Mouse (Mus musculus): ENCODE measurements around the gene Npcd. TPM values are rescaled to one million over a fixed set of nuclear protein-coding genes. Genes with fewer than 3 reads are reported as not detected.
A peak's percentile ranks its signal among the peaks of the same experiment; 100 is the strongest.

Gene Npcd
- polyA plus RNA-seq, 1 experiment from 2014 or later: 0.64 TPM

DNA sequence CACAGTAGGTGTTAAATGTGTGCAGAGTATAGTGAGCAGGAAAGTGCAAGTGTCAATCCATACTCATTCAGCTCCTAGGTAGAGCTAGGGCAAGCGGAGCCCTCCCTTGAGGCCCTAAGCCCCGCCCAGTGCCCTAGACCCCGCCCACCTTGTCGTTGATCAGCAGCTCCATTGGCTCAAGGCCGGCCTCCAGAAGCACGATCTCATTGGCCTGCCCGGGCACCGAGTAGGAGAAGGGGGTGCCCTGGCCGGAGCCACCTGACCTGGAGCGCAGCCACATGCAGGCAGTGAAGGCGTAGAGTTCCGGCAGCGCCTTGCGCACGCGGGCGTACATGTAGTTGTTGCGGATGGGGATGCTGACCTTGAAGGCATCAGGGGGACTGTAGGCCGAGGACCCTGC is 41.6 kb downstream of the Npcd start:
- no peaks in the 10 kb centered on the region for H3K36me3 ChIP-seq (ENCODE audit: control insufficient read depth, insufficient read depth, low read length)
- no peak overlapping the region for H3K4me3 ChIP-seq (ENCODE audit: low read depth, low read length)
- H3K9me3 ChIP-seq (replicated peaks; ENCODE audit: control insufficient read depth, low read length): no peaks in the 10 kb centered on the region
- WGBS (ENCODE audit: insufficient replicate concordance): 15% methylated on average over 19 of the region's 19 CpGs
- no peak overlapping the region for H3K4me2 ChIP-seq
- peaks cover 33% of the 10 kb centered on the region for H3K27me3 ChIP-seq (ENCODE audit: control insufficient read depth, insufficient read depth, low read length)
- no peak overlapping the region for H3K27ac ChIP-seq (ENCODE audit: low read depth, low read length)
- ATAC-seq (replicated peaks; ENCODE audit: insufficient number of reproducible peaks, low FRiP score, low TSS enrichment): no peak
- no peak overlapping the region for H3K9ac ChIP-seq (ENCODE audit: low read depth, low read length)
- no peaks in the 10 kb centered on the region for H3K4me1 ChIP-seq (ENCODE audit: control insufficient read depth, insufficient read depth, low read length)

DNA sequence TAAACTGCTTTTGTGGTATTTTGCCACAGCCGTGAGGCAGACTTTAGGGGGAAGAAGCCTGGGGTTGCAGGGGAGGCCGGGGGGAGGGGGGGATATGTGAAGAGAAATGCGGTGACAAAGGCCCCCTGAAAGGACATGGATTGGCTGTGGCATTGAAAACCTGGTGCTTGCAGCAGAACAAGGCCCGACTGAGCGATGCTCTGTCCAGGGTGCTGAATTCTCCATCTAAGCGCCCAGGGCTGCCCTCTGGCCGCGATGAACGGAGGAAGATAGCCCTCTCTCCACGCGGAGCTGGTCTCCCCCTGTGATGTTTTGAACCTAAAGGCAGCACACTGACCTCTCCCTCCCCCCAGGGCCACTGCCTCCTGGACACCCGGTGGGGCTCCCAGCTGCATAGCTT is 42.5 kb downstream of the Npcd start:
- H3K9ac ChIP-seq (ENCODE audit: low read depth, low read length): no peak overlapping the region

GRCm38 (mm10) chr15:79790905-79791304 is 43.1 kb downstream of the Npcd start:
- no peak overlapping the region for H3K4me2 ChIP-seq
- peaks cover 39% of the 10 kb centered on the region for H3K27me3 ChIP-seq (ENCODE audit: control insufficient read depth, insufficient read depth, low read length)
- no peaks in the 10 kb centered on the region for H3K36me3 ChIP-seq (ENCODE audit: control insufficient read depth, insufficient read depth, low read length)
- H3K4me1 ChIP-seq (ENCODE audit: control insufficient read depth, insufficient read depth, low read length): no peaks in the 10 kb centered on the region
- H3K27ac ChIP-seq (ENCODE audit: low read depth, low read length): no peak overlapping the region
- 79% methylated on average over 6 of the region's 6 CpGs for WGBS (ENCODE audit: insufficient replicate concordance)
- H3K4me3 ChIP-seq (ENCODE audit: low read depth, low read length): no peak overlapping the region
- H3K9me3 ChIP-seq (replicated peaks; ENCODE audit: control insufficient read depth, low read length): no peaks in the 10 kb centered on the region
- ATAC-seq (replicated peaks; ENCODE audit: insufficient number of reproducible peaks, low FRiP score, low TSS enrichment): no peak
- H3K9ac ChIP-seq (ENCODE audit: low read depth, low read length): no peak overlapping the region

More for the DNA sequence above, 42.5 kb downstream of the Npcd start:
- Histone ChIP-seq H3K27me3 (ENCODE audit: control insufficient read depth, insufficient read depth, low read length) (peaks cover 34% of the 10 kb centered on the region), H3K4me2 (no peak overlapping the region), H3K9me3 (replicated peaks; ENCODE audit: control insufficient read depth, low read length) (no peaks in the 10 kb centered on the region), H3K4me1 (ENCODE audit: control insufficient read depth, insufficient read depth, low read length) (no peaks in the 10 kb centered on the region), H3K36me3 (ENCODE audit: control insufficient read depth, insufficient read depth, low read length) (no peaks in the 10 kb centered on the region), H3K27ac (ENCODE audit: low read depth, low read length) (no peak overlapping the region), H3K4me3 (ENCODE audit: low read depth, low read length) (no peak overlapping the region)
- WGBS (ENCODE audit: insufficient replicate concordance): 1% methylated on average over 12 of the region's 12 CpGs
- no peak for ATAC-seq (replicated peaks; ENCODE audit: insufficient number of reproducible peaks, low FRiP score, low TSS enrichment)

GRCm38 (mm10) chr15:79790111-79790510 is 43.9 kb downstream of the Npcd start:
- H3K27ac ChIP-seq (ENCODE audit: low read depth, low read length): no peak overlapping the region
- H3K4me2 ChIP-seq: no peak overlapping the region
- H3K27me3 ChIP-seq (ENCODE audit: control insufficient read depth, insufficient read depth, low read length): peaks cover 34% of the 10 kb centered on the region
- H3K36me3 ChIP-seq (ENCODE audit: control insufficient read depth, insufficient read depth, low read length): no peaks in the 10 kb centered on the region
- no peaks in the 10 kb centered on the region for H3K4me1 ChIP-seq (ENCODE audit: control insufficient read depth, insufficient read depth, low read length)
- H3K9ac ChIP-seq (ENCODE audit: low read depth, low read length): no peak overlapping the region
- no peak overlapping the region for H3K4me3 ChIP-seq (ENCODE audit: low read depth, low read length)
- no peak for ATAC-seq (replicated peaks; ENCODE audit: insufficient number of reproducible peaks, low FRiP score, low TSS enrichment)
- WGBS (ENCODE audit: insufficient replicate concordance): 43% methylated on average over 8 of the region's 8 CpGs
- H3K9me3 ChIP-seq (replicated peaks; ENCODE audit: control insufficient read depth, low read length): no peaks in the 10 kb centered on the region

DNA sequence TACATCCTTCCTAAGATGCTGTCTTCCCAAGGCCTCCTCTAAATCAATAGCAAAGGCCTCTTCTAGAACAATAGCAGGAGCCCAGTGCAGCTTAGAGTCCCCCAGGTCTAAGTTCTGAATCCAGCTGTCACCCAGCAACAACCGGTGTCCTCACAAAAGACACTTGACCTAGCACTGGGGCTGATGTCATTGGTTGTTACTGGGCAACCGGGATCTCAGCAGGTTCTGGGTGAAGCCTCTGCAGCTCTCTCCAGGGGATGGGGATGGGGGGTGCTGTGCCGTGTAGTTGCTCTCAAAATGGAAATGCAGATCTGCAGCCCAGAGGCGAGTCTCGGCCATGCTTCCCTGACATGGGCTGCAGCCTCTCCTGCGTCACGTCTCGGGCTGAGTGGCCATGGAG is 46.2 kb downstream of the Npcd start:
- Histone ChIP-seq H3K4me3 (ENCODE audit: low read depth, low read length) (no peak overlapping the region), H3K9me3 (replicated peaks; ENCODE audit: control insufficient read depth, low read length) (no peaks in the 10 kb centered on the region), H3K36me3 (ENCODE audit: control insufficient read depth, insufficient read depth, low read length) (no peaks in the 10 kb centered on the region), H3K27me3 (ENCODE audit: control insufficient read depth, insufficient read depth, low read length) (peaks cover 28% of the 10 kb centered on the region), H3K27ac (ENCODE audit: low read depth, low read length) (no peak overlapping the region), H3K4me1 (ENCODE audit: control insufficient read depth, insufficient read depth, low read length) (no peaks in the 10 kb centered on the region), H3K9ac (ENCODE audit: low read depth, low read length) (no peak overlapping the region), H3K4me2 (no peak overlapping the region)
- WGBS (ENCODE audit: insufficient replicate concordance): 62% methylated on average over 8 of the region's 8 CpGs
- ATAC-seq (replicated peaks; ENCODE audit: insufficient number of reproducible peaks, low FRiP score, low TSS enrichment): no peak

DNA sequence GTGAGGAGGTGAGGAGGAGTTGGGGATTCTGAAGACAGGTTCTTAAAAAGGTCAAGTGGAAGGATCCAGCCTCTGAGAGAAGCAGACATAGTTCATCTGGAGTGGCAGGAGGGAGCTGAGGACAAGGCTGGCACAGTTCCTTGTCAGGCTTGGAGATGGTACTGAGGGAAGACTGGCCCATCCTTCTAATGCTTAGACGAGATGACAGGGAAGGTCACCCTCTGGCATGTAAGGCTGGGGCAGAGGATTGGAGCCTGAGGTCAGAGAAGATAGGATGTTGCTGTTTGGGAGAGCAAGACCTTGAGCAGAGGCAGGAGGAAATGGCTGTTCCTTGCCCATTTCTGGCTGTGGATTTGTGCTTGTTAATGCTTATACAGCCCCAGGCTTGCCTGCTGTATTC is 49.0 kb downstream of the Npcd start:
- Histone ChIP-seq H3K27ac (ENCODE audit: low read depth, low read length) (no peak overlapping the region), H3K27me3 (ENCODE audit: control insufficient read depth, insufficient read depth, low read length) (peaks cover 19% of the 10 kb centered on the region), H3K9me3 (replicated peaks; ENCODE audit: control insufficient read depth, low read length) (no peaks in the 10 kb centered on the region), H3K9ac (ENCODE audit: low read depth, low read length) (no peak overlapping the region), H3K4me2 (no peak overlapping the region), H3K36me3 (ENCODE audit: control insufficient read depth, insufficient read depth, low read length) (no peaks in the 10 kb centered on the region), H3K4me1 (ENCODE audit: control insufficient read depth, insufficient read depth, low read length) (no peaks in the 10 kb centered on the region), H3K4me3 (ENCODE audit: low read depth, low read length) (no peak overlapping the region)
- ATAC-seq (replicated peaks; ENCODE audit: insufficient number of reproducible peaks, low FRiP score, low TSS enrichment): no peak
- 50% methylated on average over 1 of the region's 1 CpGs for WGBS (ENCODE audit: insufficient replicate concordance)

DNA sequence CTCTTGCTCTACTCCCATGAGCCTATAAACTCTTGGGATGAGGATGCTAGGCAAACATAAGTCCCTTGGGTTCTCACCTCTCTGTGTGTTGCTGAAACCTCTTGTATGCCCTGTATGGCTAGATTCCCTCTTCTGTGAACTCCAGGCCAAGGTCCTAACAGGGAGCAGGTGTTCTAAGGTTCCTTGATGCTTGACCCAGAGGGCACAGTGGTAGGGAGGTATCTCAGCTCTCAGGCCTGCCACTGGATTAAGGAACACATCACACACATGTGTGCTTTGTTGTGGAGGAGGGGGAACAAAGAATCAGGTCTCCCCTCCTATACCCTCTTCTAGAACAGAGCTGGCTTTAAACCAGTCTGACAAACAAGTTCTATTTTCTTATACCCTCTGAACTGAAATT is 56.3 kb downstream of the Npcd start, which contains the start of gene Dnal4:
Dnal4 (minus strand) TSS at position 101 of the 400 bp plus-strand sequence.
- no peaks in the 10 kb centered on the region for H3K9me3 ChIP-seq (replicated peaks; ENCODE audit: control insufficient read depth, low read length)
- H3K4me3 ChIP-seq (ENCODE audit: low read depth, low read length): no peak within 1 kb of the TSS
- no peak within 1 kb of the TSS for H3K27ac ChIP-seq (ENCODE audit: low read depth, low read length)
- H3K4me1 ChIP-seq (ENCODE audit: control insufficient read depth, insufficient read depth, low read length): peaks cover 9% of the 10 kb centered on the region; the same call in 1 of the 2 replicates
- H3K9ac ChIP-seq (ENCODE audit: low read depth, low read length): no peak within 1 kb of the TSS
- H3K36me3 ChIP-seq (ENCODE audit: control insufficient read depth, insufficient read depth, low read length): no peaks in the 10 kb centered on the region
- no peak within 1 kb of the TSS for H3K4me2 ChIP-seq
- H3K27me3 ChIP-seq (ENCODE audit: control insufficient read depth, insufficient read depth, low read length): no peaks in the 10 kb centered on the region
- ATAC-seq (replicated peaks; ENCODE audit: insufficient number of reproducible peaks, low FRiP score, low TSS enrichment): no peak

- H3K4me2 ChIP-seq: no peak overlapping the region
- no peak overlapping the region for H3K27ac ChIP-seq (ENCODE audit: low read depth, low read length)
- no peak overlapping the region for H3K9ac ChIP-seq (ENCODE audit: low read depth, low read length)
- no peaks in the 10 kb centered on the region for H3K36me3 ChIP-seq (ENCODE audit: control insufficient read depth, insufficient read depth, low read length)
- peaks cover 15% of the 10 kb centered on the region for H3K4me1 ChIP-seq (ENCODE audit: control insufficient read depth, insufficient read depth, low read length)
- H3K27me3 ChIP-seq (ENCODE audit: control insufficient read depth, insufficient read depth, low read length): no peaks in the 10 kb centered on the region
- no peak for ATAC-seq (replicated peaks; ENCODE audit: insufficient number of reproducible peaks, low FRiP score, low TSS enrichment)
- no peaks in the 10 kb centered on the region for H3K9me3 ChIP-seq (replicated peaks; ENCODE audit: control insufficient read depth, low read length)
- no peak overlapping the region for H3K4me3 ChIP-seq (ENCODE audit: low read depth, low read length)
- 51% methylated on average over 7 of the region's 7 CpGs for WGBS (ENCODE audit: insufficient replicate concordance)
Observed at GRCm38 (mm10) chr15:79775662-79776061, 58.4 kb downstream of the Npcd start.

DNA sequence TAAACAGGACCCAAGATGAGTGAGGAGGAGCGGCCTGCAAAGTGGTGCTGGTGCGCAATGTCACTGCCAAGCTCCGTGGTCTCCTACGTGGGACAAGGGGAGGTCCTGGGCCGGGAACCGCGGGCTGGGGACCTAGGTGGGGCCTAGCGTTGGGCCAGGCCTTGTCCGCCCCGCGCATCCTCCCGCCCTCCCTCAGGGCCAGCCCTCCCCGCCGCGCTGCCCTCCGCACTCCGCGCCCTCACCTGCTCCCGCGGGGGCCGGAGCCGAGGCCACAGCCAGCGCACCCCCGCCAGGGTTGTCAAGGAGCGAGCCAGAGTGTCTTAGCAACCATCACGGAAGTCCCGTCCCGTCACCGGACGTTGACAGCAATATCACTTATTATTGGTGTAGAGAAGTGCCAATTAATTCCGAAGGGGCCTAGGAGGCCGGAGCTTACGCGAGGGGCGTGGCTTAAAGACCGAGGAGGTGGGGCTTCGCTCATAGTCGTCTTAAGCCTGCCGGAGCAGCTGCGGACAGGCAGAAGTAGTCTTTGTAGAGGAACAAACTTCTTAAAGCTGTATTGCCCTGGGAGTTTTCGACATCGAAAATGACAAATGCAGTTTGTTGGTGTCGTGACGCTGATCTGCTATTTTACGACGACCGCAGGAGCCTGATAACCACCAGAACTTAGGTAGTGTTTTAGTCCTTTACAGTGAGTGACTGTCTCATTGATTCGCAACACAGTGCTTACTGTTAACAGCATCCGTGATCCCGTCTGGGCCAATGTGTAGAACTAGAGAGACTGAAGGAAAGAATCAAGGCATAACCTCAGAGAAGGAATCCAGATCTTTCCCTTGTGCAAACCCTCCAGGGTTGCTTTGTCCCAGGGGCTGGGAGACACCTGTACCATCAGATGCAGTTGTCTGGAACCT is 59.7 kb downstream of the Npcd start:
- Histone ChIP-seq H3K27me3 (ENCODE audit: control insufficient read depth, insufficient read depth, low read length) (no peaks in the 10 kb centered on the region), H3K27ac (ENCODE audit: low read depth, low read length) (peak overlapping the region; percentile 68), H3K36me3 (ENCODE audit: control insufficient read depth, insufficient read depth, low read length) (no peaks in the 10 kb centered on the region), H3K4me1 (ENCODE audit: control insufficient read depth, insufficient read depth, low read length) (peaks cover 15% of the 10 kb centered on the region), H3K9ac (ENCODE audit: low read depth, low read length) (peak overlapping the region; percentile 90), H3K9me3 (replicated peaks; ENCODE audit: control insufficient read depth, low read length) (no peaks in the 10 kb centered on the region), H3K4me2 (peak overlapping the region; percentile 88), H3K4me3 (ENCODE audit: low read depth, low read length) (peak overlapping the region; percentile 89)
- under 1% methylated on average over 42 of the region's 50 CpGs for WGBS (ENCODE audit: insufficient replicate concordance)
- peak; percentile 97 for ATAC-seq (replicated peaks; ENCODE audit: insufficient number of reproducible peaks, low FRiP score, low TSS enrichment)
